Mouse (Mus musculus) inflammation-experienced regulatory T-cells, adult 6 months (primary cell): Measurements from ENCODE around the gene Frmd4a. TPM values are rescaled to one million over a fixed set of nuclear protein-coding genes. Genes with fewer than 3 reads are reported as not detected.

Source experiments
- ATAC-seq: one replicate; pipeline ENCODE4 v1.8.0; 2017
- polyA plus RNA-seq, 3 experiments: library from polyadenylated mRNA; unstranded; fragments of 100-300 nt; shearing (Covaris generic); gene quantifications; one replicate each; pipeline ENCODE4 v1.2.1; 2017

Frmd4a gene
- polyA plus RNA-seq, 3 experiments from 2014 or later, result 1.2 to 1.5 (median 1.5) TPM

DNA sequence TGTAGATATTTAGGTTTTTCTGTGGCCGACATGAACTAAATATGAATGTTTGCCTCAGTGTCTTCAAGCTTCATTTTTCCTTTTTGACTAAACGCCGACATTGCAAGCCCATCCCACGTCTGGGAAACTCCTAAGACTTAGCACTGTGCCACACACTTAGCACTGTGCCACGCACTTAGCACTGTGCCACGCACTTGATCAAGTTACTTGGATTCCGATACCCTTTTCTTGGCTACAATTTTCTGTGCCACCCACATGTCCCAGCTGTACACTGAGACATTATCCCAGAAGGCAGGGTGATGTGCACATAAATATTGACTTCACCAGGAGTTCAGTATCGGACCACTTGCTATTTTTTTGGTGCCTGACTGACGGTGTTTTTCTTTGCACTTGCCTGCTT, 482.4 kb downstream of the Frmd4a start:
- ATAC-seq, result no peak

DNA sequence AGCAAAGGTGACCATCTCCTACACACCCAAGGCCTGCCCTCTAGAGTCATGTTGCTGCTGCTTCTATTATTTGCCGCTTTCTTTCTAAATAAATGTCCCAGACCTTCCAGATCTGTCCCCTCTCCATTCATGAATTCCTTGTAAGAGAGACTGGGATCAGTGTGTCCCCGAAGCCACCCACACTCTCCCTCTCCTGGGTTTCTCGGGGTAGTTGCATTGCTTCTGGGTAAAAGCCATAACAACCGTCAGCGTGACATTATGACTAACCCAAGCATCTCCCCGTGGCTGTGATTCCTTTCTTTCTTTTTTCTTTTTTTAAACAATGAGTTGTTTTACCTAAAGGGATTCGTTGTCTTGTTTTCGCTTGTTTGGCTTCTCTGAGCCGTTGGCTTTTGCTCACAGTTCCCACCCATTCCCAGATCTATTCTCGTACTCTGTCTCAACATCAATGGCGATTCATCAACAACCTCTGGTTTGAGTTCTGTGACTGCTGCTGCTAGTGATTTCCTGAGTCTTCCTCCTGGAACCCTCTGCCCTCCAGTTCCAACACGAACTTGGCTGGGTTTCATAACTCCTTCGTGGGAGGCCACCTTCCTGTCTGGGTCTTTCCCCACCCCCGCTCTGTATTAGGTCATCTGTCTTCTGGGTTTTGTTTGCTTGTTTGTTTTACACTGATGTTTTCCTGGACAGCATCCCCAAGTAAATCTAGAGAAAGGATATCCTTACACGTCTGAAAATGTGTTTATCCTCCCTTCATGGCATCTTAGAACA, 483.9 kb downstream of the Frmd4a start:
- no peak for ATAC-seq

GRCm38 (mm10) chr2:4504413-4504812, 486.9 kb downstream of the Frmd4a start:
- ATAC-seq, result no peak

DNA sequence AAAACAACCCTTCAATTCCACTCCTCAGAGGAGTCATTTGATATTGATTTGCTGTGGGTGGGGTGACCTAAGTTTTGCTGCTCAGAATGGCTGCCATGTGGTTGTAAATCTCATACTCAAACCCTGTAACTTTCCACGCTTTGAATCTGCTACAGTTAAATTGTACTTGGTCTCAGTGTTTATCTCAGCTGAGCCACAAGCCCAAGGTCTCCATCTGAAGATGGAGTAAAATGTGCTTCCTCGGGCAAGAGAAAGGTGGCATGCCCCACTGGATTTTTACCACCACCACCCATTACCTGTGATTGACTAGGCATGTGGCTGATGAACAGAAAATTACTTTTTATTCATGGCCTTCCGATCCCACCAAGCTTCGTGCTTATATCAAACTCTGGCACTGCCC, 488.2 kb downstream of the Frmd4a start:
- ATAC-seq, result no peak

DNA sequence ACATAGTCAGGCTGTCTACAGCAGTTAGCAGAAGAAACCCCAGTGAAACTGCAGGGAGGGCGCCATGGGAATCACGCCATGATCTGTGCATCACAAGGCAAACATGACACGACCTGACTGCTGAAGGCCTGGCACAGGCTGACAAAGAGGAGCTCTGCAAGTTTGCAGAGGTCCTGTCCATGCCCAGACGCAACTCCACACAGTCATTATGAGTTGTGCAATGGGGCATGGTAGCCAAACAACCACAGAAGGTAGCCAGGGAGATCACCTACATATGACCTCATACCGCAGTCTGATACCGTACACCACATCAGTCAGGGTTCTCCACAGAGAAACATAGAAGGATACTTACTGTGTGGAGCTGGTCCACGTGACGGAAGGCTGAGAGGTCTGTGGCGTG, 489.1 kb downstream of the Frmd4a start:
- no peak for ATAC-seq

- ATAC-seq, result no peak
Measured at GRCm38 (mm10) chr2:4507887-4508615, 490.5 kb downstream of the Frmd4a start.

DNA sequence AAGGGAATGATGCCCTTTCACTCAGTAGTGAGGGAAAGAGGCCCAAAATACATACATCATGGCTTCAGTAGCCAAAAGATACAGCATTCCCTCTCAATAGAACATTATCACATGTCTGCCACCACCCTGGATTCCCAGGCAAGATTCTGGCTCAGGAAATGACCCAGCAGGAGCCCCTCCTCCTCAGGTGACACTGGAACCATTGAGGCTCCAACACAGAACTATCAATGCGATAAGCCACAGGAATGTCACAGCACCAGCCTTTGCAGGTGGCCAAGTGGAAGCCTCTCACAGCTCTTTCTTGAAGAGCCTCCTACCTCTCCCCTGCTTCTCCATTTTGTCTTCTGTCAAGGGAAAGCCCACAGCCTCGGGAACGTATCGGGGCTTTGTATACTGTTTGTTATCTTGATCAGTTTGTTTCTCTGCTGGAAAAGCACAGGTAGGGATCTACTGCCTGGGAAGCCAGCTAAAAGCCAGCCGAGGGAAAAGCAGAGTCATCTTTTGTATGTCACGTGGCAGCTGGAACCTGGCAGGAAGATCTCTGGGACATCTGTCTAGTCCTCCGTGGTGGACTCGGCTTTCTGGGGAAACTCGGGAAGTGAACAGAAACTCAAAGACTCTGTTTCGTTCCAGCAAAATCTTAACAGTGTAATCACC, 491.6 kb downstream of the Frmd4a start:
- ATAC-seq, result no peak

DNA sequence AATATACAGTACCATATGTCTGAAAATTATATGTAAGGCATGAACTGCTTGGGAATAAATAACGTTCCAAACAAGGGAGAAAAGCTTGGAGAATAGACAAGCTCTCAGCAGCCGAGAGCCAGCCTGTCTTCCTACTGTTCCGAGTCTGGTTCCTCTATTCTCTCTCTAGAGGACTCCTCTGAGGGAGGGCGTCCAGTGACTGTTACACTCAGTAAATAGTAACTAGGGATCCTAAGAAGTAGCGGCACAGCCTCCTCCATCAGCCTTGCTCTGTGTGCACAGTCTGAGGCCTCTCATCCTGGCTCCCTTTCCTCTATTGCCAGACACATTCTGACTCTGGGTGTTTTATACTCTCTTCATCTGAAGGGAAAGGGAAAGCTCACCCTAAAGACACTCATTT, 492.2 kb downstream of the Frmd4a start:
- ATAC-seq, result no peak

- ATAC-seq, result no peak
Measured at GRCm38 (mm10) chr2:4510208-4511079, 492.9 kb downstream of the Frmd4a start.

DNA sequence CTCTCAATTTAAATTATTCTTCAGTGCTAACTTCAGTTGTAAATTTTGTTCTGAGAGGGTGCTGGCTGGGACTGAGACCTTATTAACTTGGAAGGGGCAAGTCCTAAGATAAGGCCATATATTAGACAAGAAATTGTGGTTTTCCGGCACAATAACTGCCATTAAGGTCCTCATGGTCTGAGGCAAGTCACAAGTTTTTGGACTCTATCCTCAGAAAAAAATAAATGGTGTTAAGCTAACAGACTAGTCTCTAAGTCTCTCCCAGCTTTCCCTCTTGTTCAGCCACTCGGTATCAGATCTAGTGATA, 493.5 kb downstream of the Frmd4a start:
- no peak for ATAC-seq

- ATAC-seq, result no peak
Measured at GRCm38 (mm10) chr2:4512607-4513006, 495.1 kb downstream of the Frmd4a start.

GRCm38 (mm10) chr2:4515910-4516309, 498.4 kb downstream of the Frmd4a start:
- ATAC-seq, result no peak

GRCm38 (mm10) chr2:4516819-4517552, 499.5 kb downstream of the Frmd4a start:
- no peak for ATAC-seq

DNA sequence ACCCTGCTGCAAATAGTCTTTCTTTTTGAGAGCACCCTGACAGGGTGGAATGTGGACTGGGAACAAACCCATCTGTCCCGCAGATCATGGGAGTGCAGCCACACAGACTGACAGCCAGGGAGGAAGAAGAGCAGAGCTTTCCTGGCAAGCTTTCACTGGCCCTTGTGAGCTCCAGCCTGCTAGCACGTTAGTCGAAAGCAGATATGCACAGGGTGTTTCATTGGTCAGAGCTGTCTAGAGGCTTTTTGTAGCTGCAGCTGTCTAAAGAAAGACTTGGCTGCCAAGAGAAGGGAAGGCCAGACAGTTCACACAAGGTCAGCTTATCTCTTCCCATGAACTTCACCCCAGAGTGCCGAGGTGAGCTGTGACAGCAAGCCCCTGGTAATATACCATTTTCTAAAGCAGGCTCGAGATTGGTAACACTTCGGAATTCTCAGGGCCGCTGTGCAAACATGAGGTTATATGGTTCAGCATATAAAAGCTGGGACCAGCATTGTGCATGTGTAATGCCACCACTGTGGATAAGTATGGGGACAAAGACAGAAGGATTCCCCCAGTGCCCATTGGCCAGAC, 500.1 kb downstream of the Frmd4a start:
- ATAC-seq, result no peak

GRCm38 (mm10) chr2:4518549-4518948, 501.0 kb downstream of the Frmd4a start:
- peak; percentile 46 for ATAC-seq

- ATAC-seq, result no peak
Measured at GRCm38 (mm10) chr2:4522769-4523487, 505.4 kb downstream of the Frmd4a start.

DNA sequence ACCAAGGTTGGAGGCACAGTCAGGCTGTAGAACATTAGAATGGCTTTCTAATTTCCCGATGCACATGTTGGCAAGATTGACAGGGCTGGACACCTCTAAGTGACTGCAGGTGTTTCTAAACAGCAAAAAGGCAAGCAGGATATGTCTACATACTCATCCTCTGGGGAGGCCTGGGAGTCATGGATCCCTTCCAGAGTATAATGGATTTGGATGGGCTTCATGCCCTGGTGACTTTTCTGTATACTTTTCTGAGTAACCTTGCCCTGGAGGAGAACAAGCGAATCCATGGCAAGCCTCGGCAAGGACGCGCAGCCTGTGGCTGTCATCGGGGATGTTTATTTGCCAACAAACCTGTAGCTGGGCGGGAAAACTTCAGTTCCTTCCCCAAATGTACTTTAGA, 509.6 kb downstream of the Frmd4a start:
- ATAC-seq, result no peak

DNA sequence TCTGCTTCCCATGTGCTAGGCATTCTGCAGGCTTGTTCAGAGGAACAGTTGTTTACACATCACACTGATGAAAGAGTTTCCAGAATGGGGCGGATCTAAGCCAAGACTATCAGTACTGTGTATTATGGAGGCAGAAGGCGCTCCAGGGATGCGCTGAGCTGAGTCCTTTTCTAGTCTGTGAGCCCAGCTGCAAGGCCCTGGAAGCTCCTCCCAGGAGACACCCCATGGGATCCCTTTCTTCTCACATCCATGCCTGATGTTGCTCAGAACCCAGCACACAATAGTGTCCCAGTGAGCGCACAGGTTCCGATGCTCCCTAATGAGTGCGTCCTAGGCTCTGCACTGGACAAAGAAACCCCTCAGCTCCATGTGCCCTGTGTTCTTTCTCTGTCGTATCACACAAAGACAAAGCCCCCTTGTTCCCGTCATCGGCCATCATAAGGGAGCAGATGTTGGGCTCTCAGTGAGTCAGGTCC, 511.8 kb downstream of the Frmd4a start:
- ATAC-seq, result no peak

DNA sequence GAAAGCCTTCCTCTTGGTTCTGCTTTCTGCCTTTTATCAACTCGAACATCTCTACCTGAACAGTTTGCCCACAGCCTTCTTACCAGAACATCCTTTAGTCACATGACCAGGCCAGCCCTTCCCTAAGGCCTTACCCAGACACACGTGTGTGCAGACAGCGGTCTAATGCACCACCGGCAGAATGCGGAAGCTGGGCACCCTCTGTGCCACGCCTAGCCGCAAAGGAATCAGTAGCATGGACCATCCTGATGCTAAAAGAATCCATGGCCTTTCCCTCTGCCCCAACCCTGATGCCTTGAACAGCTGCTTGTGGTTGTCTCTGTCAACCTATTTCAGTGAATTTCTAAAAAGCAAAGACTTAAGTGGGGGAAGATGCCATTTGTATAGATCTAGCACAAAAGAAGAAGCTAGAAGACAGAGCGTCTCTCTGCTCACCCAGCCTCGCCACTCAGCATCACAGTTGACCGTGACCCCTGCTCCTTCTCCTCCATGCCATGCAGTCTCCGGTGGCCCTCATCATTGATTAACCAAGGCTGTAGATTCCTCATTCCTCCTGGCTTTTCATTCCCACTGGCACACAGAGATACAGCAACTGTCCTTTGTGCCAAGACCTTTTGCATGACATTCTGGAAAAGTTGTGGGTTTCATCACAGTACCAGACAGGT, 514.1 kb downstream of the Frmd4a start:
- ATAC-seq, result no peak

DNA sequence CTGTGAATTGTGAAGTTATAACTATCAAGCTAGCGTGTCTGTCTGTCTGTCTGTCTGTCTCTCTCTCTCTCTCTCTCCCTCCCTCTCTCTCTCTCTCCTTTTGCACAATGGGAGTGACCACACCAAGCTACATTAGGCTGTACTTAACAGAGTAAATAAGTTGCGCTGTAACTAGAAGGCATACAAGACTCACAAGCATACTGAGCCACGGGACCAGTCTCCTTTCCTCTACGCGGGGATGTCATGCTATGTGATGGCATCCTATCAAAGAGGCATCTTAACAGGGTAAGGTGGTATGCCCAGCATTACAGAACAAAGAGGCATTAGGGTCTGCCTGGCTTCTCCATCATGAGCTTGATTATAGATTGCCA, 514.7 kb downstream of the Frmd4a start:
- no peak for ATAC-seq
